Comparison of ENCODE assay signal across 22 mouse cellular contexts in genomic region chr19:12684638-12685037, GRCm38 (mm10). TPM values are rescaled to one million over a fixed set of nuclear protein-coding genes. Genes with fewer than 3 reads are reported as not detected.
"Had no signal": no experiment of that assay in that cellular context is flagged by ENCODE, and none has a peak within 500 bp of the region (broad histone marks: within the 10 kb centered on the region; RNA-seq: fewer than 3 reads in every experiment).

No protein-coding gene starts in this region.

- H3K4me1 ChIP-seq: limb, embryonic 12.5 days; limb, embryonic 15.5 days; liver, embryonic 13.5 days; midbrain, embryonic 12.5 days; midbrain, embryonic 15.5 days; neural tube, embryonic 12.5 days; neural tube, embryonic 15.5 days; stomach, embryonic 15.5 days had no signal

- H3K27me3 ChIP-seq: limb, embryonic 12.5 days; limb, embryonic 15.5 days; liver, embryonic 13.5 days; midbrain, embryonic 12.5 days; midbrain, embryonic 15.5 days; neural tube, embryonic 12.5 days; neural tube, embryonic 15.5 days; stomach, embryonic 15.5 days had no signal

- H3K4me3 ChIP-seq: limb, embryonic 12.5 days; limb, embryonic 15.5 days; liver, embryonic 13.5 days; midbrain, embryonic 12.5 days; midbrain, embryonic 15.5 days; neural tube, embryonic 12.5 days; neural tube, embryonic 15.5 days; stomach, embryonic 15.5 days had no signal

- H3K27ac ChIP-seq: limb, embryonic 12.5 days; limb, embryonic 15.5 days; liver, embryonic 13.5 days; midbrain, embryonic 12.5 days; midbrain, embryonic 15.5 days; neural tube, embryonic 12.5 days; neural tube, embryonic 15.5 days; stomach, embryonic 15.5 days had no signal

- H3K4me2 ChIP-seq: limb, embryonic 12.5 days; limb, embryonic 15.5 days; liver, embryonic 13.5 days; midbrain, embryonic 12.5 days; midbrain, embryonic 15.5 days; neural tube, embryonic 12.5 days; neural tube, embryonic 15.5 days; stomach, embryonic 15.5 days had no signal

- H3K9ac ChIP-seq: limb, embryonic 12.5 days; limb, embryonic 15.5 days; liver, embryonic 13.5 days; midbrain, embryonic 12.5 days; midbrain, embryonic 15.5 days; neural tube, embryonic 12.5 days; neural tube, embryonic 15.5 days; stomach, embryonic 15.5 days had no signal

- DNase-seq: kidney, adult 18-20 months; kidney, postnatal 4 days; left cerebral cortex, postnatal 4 days; liver, embryonic 13.5 days; lung, adult 2 months; lung, postnatal 14 days; lung, postnatal 4 days; retina, postnatal 1 day; right cerebral cortex, postnatal 25 days; spleen, adult 18-20 months; thymus, postnatal 25 days had no signal

- ATAC-seq: hindbrain, embryonic 16.5 days; midbrain, embryonic 15.5 days had no signal

- H3K36me3 ChIP-seq: limb, embryonic 12.5 days; limb, embryonic 15.5 days; liver, embryonic 13.5 days; midbrain, embryonic 12.5 days; midbrain, embryonic 15.5 days; neural tube, embryonic 12.5 days; neural tube, embryonic 15.5 days; stomach, embryonic 15.5 days had no signal

- H3K9me3 ChIP-seq: limb, embryonic 12.5 days; limb, embryonic 15.5 days; liver, embryonic 13.5 days; midbrain, embryonic 12.5 days; midbrain, embryonic 15.5 days; neural tube, embryonic 12.5 days; neural tube, embryonic 15.5 days; stomach, embryonic 15.5 days had no signal

RNA-seq across cellular contexts. Expression of gene Olfr1443, which starts 6.7 kb away (rescaled TPM):
- polyA plus RNA-seq: hindbrain, embryonic 16.5 days; limb, embryonic 12.5 days; limb, embryonic 15.5 days; liver, embryonic 13.5 days; liver, embryonic 16.5 days; lung, adult 2 months; lung, embryonic 16.5 days; midbrain, embryonic 12.5 days; midbrain, embryonic 15.5 days; neural tube, embryonic 12.5 days; neural tube, embryonic 15.5 days; stomach, embryonic 15.5 days; thymus, postnatal 0 days had no signal

RNA-seq across cellular contexts. Expression of gene Keg1, which starts 10.9 kb away (rescaled TPM):
- polyA plus RNA-seq: hindbrain, embryonic 16.5 days; limb, embryonic 12.5 days; limb, embryonic 15.5 days; lung, embryonic 16.5 days; midbrain, embryonic 12.5 days; midbrain, embryonic 15.5 days; neural tube, embryonic 12.5 days; neural tube, embryonic 15.5 days; thymus, postnatal 0 days had no signal

RNA-seq across cellular contexts. Expression of gene Olfr1442, which starts 14.4 kb away (rescaled TPM):
- polyA plus RNA-seq: hindbrain, embryonic 16.5 days; limb, embryonic 12.5 days; limb, embryonic 15.5 days; liver, embryonic 13.5 days; liver, embryonic 16.5 days; lung, adult 2 months; lung, embryonic 16.5 days; midbrain, embryonic 12.5 days; midbrain, embryonic 15.5 days; neural tube, embryonic 12.5 days; neural tube, embryonic 15.5 days; stomach, embryonic 15.5 days; thymus, postnatal 0 days had no signal

RNA-seq across cellular contexts. Expression of gene Glyat, which starts 51.5 kb away (rescaled TPM):
- polyA plus RNA-seq: hindbrain, embryonic 16.5 days; limb, embryonic 12.5 days; limb, embryonic 15.5 days; lung, adult 2 months; lung, embryonic 16.5 days; midbrain, embryonic 12.5 days; midbrain, embryonic 15.5 days; neural tube, embryonic 12.5 days; stomach, embryonic 15.5 days had no signal
